Mouse (Mus musculus): ENCODE data around the gene Otulin. TPM values are rescaled to one million over a fixed set of nuclear protein-coding genes. Genes with fewer than 3 reads are reported as not detected.

Otulin gene
- total RNA-seq, 2 experiments from 2014 or later, result 14.9 to 17.4 TPM

- intact Hi-C loops (cut with DNase I; ENCODE audit: low total_unique reads), result loop anchor here (10.0 kb wide), 1 partner anchor 104 kb away; the partner anchor contains the start of gene Ank
These were observed 62.1 kb downstream of the Otulin start for GRCm38 (mm10) chr15:27568371-27568770.

GRCm38 (mm10) chr15:27567356-27567755, 63.1 kb downstream of the Otulin start:
- DNase-seq, result no peak
- intact Hi-C loops (cut with DNase I; ENCODE audit: low total_unique reads), result loop anchor here (10.0 kb wide), 1 partner anchor 103 kb away; the partner anchor contains the start of gene Ank

More at GRCm38 (mm10) chr15:27568371-27568770, 62.1 kb downstream of the Otulin start:
- DNase-seq, result no peak

GRCm38 (mm10) chr15:27565626-27566185, 64.8 kb downstream of the Otulin start:
- intact Hi-C loops (cut with DNase I; ENCODE audit: low total_unique reads), result loop anchor here (10.0 kb wide), 1 partner anchor 101 kb away; the partner anchor contains the start of gene Ank
- peak; percentile 34 for DNase-seq

GRCm38 (mm10) chr15:27564106-27565100, 66.1 kb downstream of the Otulin start:
- intact Hi-C loops (cut with DNase I; ENCODE audit: low total_unique reads), result loop anchor here (10.0 kb wide), 1 partner anchor 100 kb away; the partner anchor contains the start of gene Ank
- DNase-seq, result no peak

GRCm38 (mm10) chr15:27560315-27560714, 70.2 kb downstream of the Otulin start:
- intact Hi-C loops (cut with DNase I; ENCODE audit: low total_unique reads), result loop anchor here (10.0 kb wide), 1 partner anchor 96 kb away; the partner anchor contains the start of gene Ank
- DNase-seq, result no peak

GRCm38 (mm10) chr15:27558456-27559147, 71.9 kb downstream of the Otulin start:
- no peak for DNase-seq
- intact Hi-C loops (cut with DNase I; ENCODE audit: low total_unique reads), result no loop called here

- intact Hi-C loops (cut with DNase I; ENCODE audit: low total_unique reads), result no loop called here
- no peak for DNase-seq
These were observed 76.9 kb downstream of the Otulin start for GRCm38 (mm10) chr15:27553554-27553953.

GRCm38 (mm10) chr15:27552129-27552700, 78.3 kb downstream of the Otulin start:
- DNase-seq, result no peak
- intact Hi-C loops (cut with DNase I; ENCODE audit: low total_unique reads), result no loop called here

- no peak for DNase-seq
- intact Hi-C loops (cut with DNase I; ENCODE audit: low total_unique reads), result no loop called here
These were observed 79.1 kb downstream of the Otulin start for GRCm38 (mm10) chr15:27551117-27552114.

- DNase-seq, result no peak
- intact Hi-C loops (cut with DNase I; ENCODE audit: low total_unique reads), result no loop called here
These were observed 80.0 kb downstream of the Otulin start for GRCm38 (mm10) chr15:27550358-27550992.

- intact Hi-C loops (cut with DNase I; ENCODE audit: low total_unique reads), result no loop called here
- no peak for DNase-seq
These were observed 80.6 kb downstream of the Otulin start for GRCm38 (mm10) chr15:27549878-27550277.

GRCm38 (mm10) chr15:27549071-27549470, 81.4 kb downstream of the Otulin start:
- intact Hi-C loops (cut with DNase I; ENCODE audit: low total_unique reads), result no loop called here
- DNase-seq, result no peak

- intact Hi-C loops (cut with DNase I; ENCODE audit: low total_unique reads), result no loop called here
- DNase-seq, result no peak
These were observed 82.4 kb downstream of the Otulin start for GRCm38 (mm10) chr15:27548110-27548509.

GRCm38 (mm10) chr15:27545203-27545602, 85.3 kb downstream of the Otulin start:
- intact Hi-C loops (cut with DNase I; ENCODE audit: low total_unique reads), result no loop called here
- DNase-seq, result no peak

GRCm38 (mm10) chr15:27539745-27540144, 90.7 kb downstream of the Otulin start:
- DNase-seq, result peak; percentile 40
- intact Hi-C loops (cut with DNase I; ENCODE audit: low total_unique reads), result no loop called here

GRCm38 (mm10) chr15:27537519-27538223, 92.8 kb downstream of the Otulin start:
- intact Hi-C loops (cut with DNase I; ENCODE audit: low total_unique reads), result no loop called here

GRCm38 (mm10) chr15:27536771-27537170, 93.7 kb downstream of the Otulin start:
- DNase-seq, result no peak

More at GRCm38 (mm10) chr15:27537519-27538223, 92.8 kb downstream of the Otulin start:
- DNase-seq, result peak; percentile 38

More at GRCm38 (mm10) chr15:27536771-27537170, 93.7 kb downstream of the Otulin start:
- intact Hi-C loops (cut with DNase I; ENCODE audit: low total_unique reads), result no loop called here

All from gastrocnemius, postnatal 14 days (tissue).